Mouse (Mus musculus) embryonic facial prominence, embryonic 10.5 days (tissue): Measurements from ENCODE around the gene Cenpb. TPM values are rescaled to one million over a fixed set of nuclear protein-coding genes. Genes with fewer than 3 reads are reported as not detected.
A peak's percentile ranks its signal among the peaks of the same experiment; 100 is the strongest.

Source experiments
- DNase-seq: peaks from one replicate; pipeline ENCODE4 v3.0.0-alpha.2; 2017; ENCODE audit warnings: low spot score
- H3K27ac ChIP-seq: fragments of 300-500 bp; sonication (generic); replicated peaks from 2 replicates; pipeline ENCODE4 v1.5.1; 2016; ENCODE audit warnings: mild to moderate bottlenecking
- H3K27me3 ChIP-seq: fragments of 300-500 bp; sonication (generic); replicated peaks from 2 replicates; pipeline ENCODE4 v1.6.1; 2016; ENCODE audit warnings: low read depth, mild to moderate bottlenecking; ENCODE audit not compliant: poor library complexity, severe bottlenecking
- H3K36me3 ChIP-seq: fragments of 300-500 bp; sonication (generic); replicated peaks from 2 replicates; pipeline ENCODE4 v1.6.1; 2016; ENCODE audit warnings: mild to moderate bottlenecking, moderate library complexity
- H3K4me1 ChIP-seq: fragments of 300-500 bp; sonication (generic); 2 replicates; pipeline ENCODE4 v1.6.1; 2016
- H3K4me3 ChIP-seq: fragments of 300-500 bp; sonication (generic); 2 replicates; pipeline ENCODE4 v1.5.1; 2016; ENCODE audit warnings: mild to moderate bottlenecking, moderate library complexity
- H3K9me3 ChIP-seq: fragments of 300-500 bp; sonication (generic); 2 replicates; pipeline ENCODE4 v1.6.1; 2016; ENCODE audit warnings: mild to moderate bottlenecking
- WGBS: fragments of 180-500 bp; shearing (Covaris S2); methylation state at CpG from one replicate; pipeline ENCODE4 v1.1.7; 2016; 5-methylcytosine and 5-hydroxymethylcytosine counted together
- polyA plus RNA-seq: library from polyadenylated mRNA; unstranded; fragments of >200 nt; fragmentation: Nextera tagmentation; extraction: Ambion mirVana; gene quantifications from 2 replicates; pipeline ENCODE4 v1.2.1, GENCODE M21; 2016

Gene Cenpb
- polyA plus RNA-seq, 1 experiment from 2014 or later: 7.4 TPM

- WGBS: 95% methylated on average over 7 of the region's 7 CpGs
- Histone ChIP-seq H3K27ac (no peak overlapping the region), H3K4me1 (peaks cover 31% of the 10 kb centered on the region), H3K4me3 (no peak overlapping the region), H3K27me3 (no peaks in the 10 kb centered on the region; the same call in 1 of the 2 replicates), H3K36me3 (peaks cover 40% of the 10 kb centered on the region), H3K9me3 (no peaks in the 10 kb centered on the region)
- no peak for DNase-seq
Observed at GRCm38 (mm10) chr2:131156987-131157386, 22.9 kb downstream of the Cenpb start.

GRCm38 (mm10) chr2:131154036-131154435 is 25.8 kb downstream of the Cenpb start:
- DNase-seq: no peak
- 91% methylated on average over 4 of the region's 4 CpGs for whole genome bisulfite sequencing
- Histone ChIP-seq H3K4me1 (peaks cover 19% of the 10 kb centered on the region), H3K27me3 (no peaks in the 10 kb centered on the region), H3K4me3 (no peak overlapping the region), H3K27ac (no peak overlapping the region), H3K36me3 (peaks cover 69% of the 10 kb centered on the region), H3K9me3 (no peaks in the 10 kb centered on the region)

GRCm38 (mm10) chr2:131152166-131152730 is 27.6 kb downstream of the Cenpb start:
- Histone ChIP-seq H3K27me3 (no peaks in the 10 kb centered on the region), H3K9me3 (no peaks in the 10 kb centered on the region), H3K27ac (no peak overlapping the region), H3K4me1 (peaks cover 1% of the 10 kb centered on the region), H3K4me3 (no peak overlapping the region), H3K36me3 (peaks cover 87% of the 10 kb centered on the region)
- 92% methylated on average over 7 of the region's 7 CpGs for WGBS
- no peak for DNase-seq

- H3K27ac ChIP-seq: no peak overlapping the region
- peaks cover 98% of the 10 kb centered on the region for H3K36me3 ChIP-seq
- no peaks in the 10 kb centered on the region for H3K27me3 ChIP-seq
- H3K9me3 ChIP-seq: no peaks in the 10 kb centered on the region
- 87% methylated on average over 3 of the region's 3 CpGs for WGBS
- no peak for DNase-seq
- H3K4me1 ChIP-seq: peaks cover 3% of the 10 kb centered on the region; the same call in 1 of the 2 replicates
- H3K4me3 ChIP-seq: no peak overlapping the region
Observed at GRCm38 (mm10) chr2:131149254-131149578, 30.7 kb downstream of the Cenpb start.

- Histone ChIP-seq H3K9me3 (no peaks in the 10 kb centered on the region), H3K4me3 (no peak overlapping the region), H3K36me3 (peaks cover 99% of the 10 kb centered on the region), H3K27ac (no peak overlapping the region), H3K27me3 (no peaks in the 10 kb centered on the region), H3K4me1 (peaks cover 3% of the 10 kb centered on the region; the same call in 1 of the 2 replicates)
- 87% methylated on average over 8 of the region's 8 CpGs for WGBS
- DNase-seq: no peak
Observed at GRCm38 (mm10) chr2:131148353-131149253, 31.3 kb downstream of the Cenpb start.

GRCm38 (mm10) chr2:131147043-131147365 is 32.9 kb downstream of the Cenpb start:
- no peak for DNase-seq
- Histone ChIP-seq H3K4me1 (peaks cover 13% of the 10 kb centered on the region), H3K36me3 (peaks cover 99% of the 10 kb centered on the region), H3K27me3 (no peaks in the 10 kb centered on the region), H3K27ac (no peak overlapping the region; the same call in 1 of the 2 replicates), H3K9me3 (no peaks in the 10 kb centered on the region), H3K4me3 (no peak overlapping the region)
- WGBS: 94% methylated on average over 8 of the region's 8 CpGs

GRCm38 (mm10) chr2:131146193-131147042 is 33.4 kb downstream of the Cenpb start:
- peaks cover 99% of the 10 kb centered on the region for H3K36me3 ChIP-seq

GRCm38 (mm10) chr2:131145536-131145935 is 34.3 kb downstream of the Cenpb start:
- H3K9me3 ChIP-seq: no peaks in the 10 kb centered on the region
- no peak for DNase-seq
- WGBS: 86% methylated on average over 2 of the region's 2 CpGs
- H3K36me3 ChIP-seq: peaks cover 99% of the 10 kb centered on the region
- H3K27ac ChIP-seq: no peak overlapping the region
- H3K4me3 ChIP-seq: no peak overlapping the region
- peaks cover 19% of the 10 kb centered on the region for H3K4me1 ChIP-seq
- no peaks in the 10 kb centered on the region for H3K27me3 ChIP-seq

More at GRCm38 (mm10) chr2:131146193-131147042, 33.4 kb downstream of the Cenpb start:
- Histone ChIP-seq H3K9me3 (no peaks in the 10 kb centered on the region), H3K4me1 (peaks cover 13% of the 10 kb centered on the region), H3K4me3 (no peak overlapping the region), H3K27ac (no peak overlapping the region; the same call in 1 of the 2 replicates), H3K27me3 (no peaks in the 10 kb centered on the region)
- DNase-seq: no peak
- WGBS: 89% methylated on average over 21 of the region's 21 CpGs

GRCm38 (mm10) chr2:131145121-131145520 is 34.7 kb downstream of the Cenpb start:
- Histone ChIP-seq H3K27me3 (no peaks in the 10 kb centered on the region), H3K27ac (no peak overlapping the region), H3K4me3 (no peak overlapping the region), H3K4me1 (peaks cover 21% of the 10 kb centered on the region), H3K36me3 (peaks cover 98% of the 10 kb centered on the region), H3K9me3 (no peaks in the 10 kb centered on the region)
- no peak for DNase-seq
- WGBS: 67% methylated on average over 13 of the region's 13 CpGs

- Histone ChIP-seq H3K36me3 (peaks cover 98% of the 10 kb centered on the region), H3K27me3 (no peaks in the 10 kb centered on the region), H3K4me1 (peaks cover 29% of the 10 kb centered on the region), H3K27ac (no peak overlapping the region), H3K9me3 (no peaks in the 10 kb centered on the region), H3K4me3 (no peak overlapping the region)
- no peak for DNase-seq
- 67% methylated on average over 22 of the region's 22 CpGs for WGBS
Observed at GRCm38 (mm10) chr2:131143007-131143780, 36.7 kb downstream of the Cenpb start.

- peaks cover 29% of the 10 kb centered on the region for H3K4me1 ChIP-seq
- DNase-seq: peak; percentile 82
- no peak overlapping the region for H3K27ac ChIP-seq
- no peaks in the 10 kb centered on the region for H3K27me3 ChIP-seq
- 35% methylated on average over 18 of the region's 18 CpGs for WGBS
- peaks cover 98% of the 10 kb centered on the region for H3K36me3 ChIP-seq
- H3K9me3 ChIP-seq: no peaks in the 10 kb centered on the region
- H3K4me3 ChIP-seq: no peak overlapping the region
Observed at GRCm38 (mm10) chr2:131142592-131142991, 37.3 kb downstream of the Cenpb start.
